Mouse (Mus musculus) gastrocnemius, postnatal 25 days (tissue): ENCODE data around the gene Atl2. TPM values are rescaled to one million over a fixed set of nuclear protein-coding genes. Genes with fewer than 3 reads are reported as not detected.

Source experiments
- DNase-seq: peaks from one replicate; pipeline ENCODE4 v3.0.0; 2022
- total RNA-seq, 2 experiments: library from RNA; stranded (reverse); gene quantifications; 1 replicate in 1 of 2; 2 replicates in 1 of 2; pipeline ENCODE4 v1.2.3; 2021

Gene Atl2
- total RNA-seq, 2 experiments from 2014 or later, result 86.3 to 101 TPM

GRCm38 (mm10) chr17:79898156-79898746, 2.3 kb upstream of the Atl2 start:
- no peak for DNase-seq

GRCm38 (mm10) chr17:79897666-79898065, 1.7 kb upstream of the Atl2 start:
- DNase-seq, result no peak

- peak; percentile 81 for DNase-seq
Measured at GRCm38 (mm10) chr17:79894971-79895882, 696 bp downstream of the Atl2 start.

GRCm38 (mm10) chr17:79894054-79894453, 1.9 kb downstream of the Atl2 start:
- DNase-seq, result no peak

- no peak for DNase-seq
Measured at GRCm38 (mm10) chr17:79891944-79892343, 4.0 kb downstream of the Atl2 start.

- DNase-seq, result no peak
Measured at GRCm38 (mm10) chr17:79887926-79888325, 8.0 kb downstream of the Atl2 start.

GRCm38 (mm10) chr17:79883198-79883597, 12.7 kb downstream of the Atl2 start:
- DNase-seq, result no peak

- no peak for DNase-seq
Measured at GRCm38 (mm10) chr17:79865027-79865426, 30.9 kb downstream of the Atl2 start.

GRCm38 (mm10) chr17:79864503-79864902, 31.4 kb downstream of the Atl2 start:
- no peak for DNase-seq

- no peak for DNase-seq
Measured at GRCm38 (mm10) chr17:79862038-79862437, 33.9 kb downstream of the Atl2 start.

GRCm38 (mm10) chr17:79855533-79855932, 40.4 kb downstream of the Atl2 start:
- no peak for DNase-seq

GRCm38 (mm10) chr17:79848385-79848784, 47.5 kb downstream of the Atl2 start:
- no peak for DNase-seq

GRCm38 (mm10) chr17:79846182-79846581, 49.7 kb downstream of the Atl2 start:
- no peak for DNase-seq

GRCm38 (mm10) chr17:79845695-79846094, 50.2 kb downstream of the Atl2 start:
- DNase-seq, result no peak

- DNase-seq, result no peak
Measured at GRCm38 (mm10) chr17:79840254-79841238, 55.4 kb downstream of the Atl2 start.

- no peak for DNase-seq
Measured at GRCm38 (mm10) chr17:79836978-79837377, 58.9 kb downstream of the Atl2 start.

- DNase-seq, result no peak
Measured at GRCm38 (mm10) chr17:79835714-79836373, 60.1 kb downstream of the Atl2 start.

GRCm38 (mm10) chr17:79832284-79832683, 63.6 kb downstream of the Atl2 start:
- no peak for DNase-seq

- DNase-seq, result no peak
Measured at GRCm38 (mm10) chr17:79826482-79827034, 69.4 kb downstream of the Atl2 start.

GRCm38 (mm10) chr17:79825241-79826030, 70.5 kb downstream of the Atl2 start:
- peak; percentile 32 for DNase-seq

GRCm38 (mm10) chr17:79824406-79824805, 71.5 kb downstream of the Atl2 start:
- no peak for DNase-seq
